Mouse (Mus musculus): Measurements from ENCODE around the gene Gk. TPM values are rescaled to one million over a fixed set of nuclear protein-coding genes. Genes with fewer than 3 reads are reported as not detected.

Gk gene
- polyA plus RNA-seq, 1 experiment from 2014 or later, result 13.3 TPM

- H3K4me3 ChIP-seq (ENCODE audit: low read depth, low read length), result no peak overlapping the region
- H3K4me1 ChIP-seq (ENCODE audit: control insufficient read depth, insufficient read depth, low read length), result no peaks in the 10 kb centered on the region
- H3K27me3 ChIP-seq (ENCODE audit: control insufficient read depth, insufficient read depth, low read depth, low read length), result no peaks in the 10 kb centered on the region
- H3K9me3 ChIP-seq (replicated peaks; ENCODE audit: control insufficient read depth, low read length, poor library complexity, severe bottlenecking), result no peaks in the 10 kb centered on the region
- no peak for ATAC-seq
- H3K36me3 ChIP-seq (ENCODE audit: control insufficient read depth, insufficient read depth, low read length), result no peaks in the 10 kb centered on the region
- H3K9ac ChIP-seq (ENCODE audit: low read depth, low read length), result no peak overlapping the region
- WGBS, result 60% methylated on average over 1 of the region's 1 CpGs
- H3K4me2 ChIP-seq (ENCODE audit: low read length), result no peak overlapping the region
- no peak overlapping the region for H3K27ac ChIP-seq (ENCODE audit: low read length)
Observed at GRCm38 (mm10) chrX:85682125-85682524, 94.5 kb downstream of the Gk start.

GRCm38 (mm10) chrX:85676808-85677207 is 99.8 kb downstream of the Gk start:
- no peak for ATAC-seq
- H3K36me3 ChIP-seq (ENCODE audit: control insufficient read depth, insufficient read depth, low read length), result no peaks in the 10 kb centered on the region

More at GRCm38 (mm10) chrX:85676808-85677207, 99.8 kb downstream of the Gk start:
- no peaks in the 10 kb centered on the region for H3K27me3 ChIP-seq (ENCODE audit: control insufficient read depth, insufficient read depth, low read depth, low read length)
- 21% methylated on average over 7 of the region's 7 CpGs for WGBS
- no peak overlapping the region for H3K4me2 ChIP-seq (ENCODE audit: low read length)
- no peak overlapping the region for H3K4me3 ChIP-seq (ENCODE audit: low read depth, low read length)
- no peaks in the 10 kb centered on the region for H3K9me3 ChIP-seq (replicated peaks; ENCODE audit: control insufficient read depth, low read length, poor library complexity, severe bottlenecking)
- H3K27ac ChIP-seq (ENCODE audit: low read length), result no peak overlapping the region
- no peaks in the 10 kb centered on the region for H3K4me1 ChIP-seq (ENCODE audit: control insufficient read depth, insufficient read depth, low read length)
- no peak overlapping the region for H3K9ac ChIP-seq (ENCODE audit: low read depth, low read length)

Other genes with a start within 250 kb of the Gk start
- gene Tab3, start 202.8 kb downstream of the Gk start, polyA plus RNA-seq (2015; fragmentation: Nextera tagmentation; extraction: Ambion mirVana), result 7.5 and 8.4 TPM in 2 replicates
- gene 5430427O19Rik, start 93.5 kb upstream of the Gk start, polyA plus RNA-seq (2015; fragmentation: Nextera tagmentation; extraction: Ambion mirVana), result not detected in 2 replicates

Measured in midbrain, embryonic 16.5 days (tissue).